20 mouse cellular contexts compared by ENCODE assay signal in genomic region chr1:160672088-160672814, GRCm38 (mm10).
"Had no signal": no experiment of that assay in that cellular context is flagged by ENCODE, and none has a peak within 500 bp of the region (broad histone marks: within the 10 kb centered on the region; RNA-seq: fewer than 3 reads in every experiment).

No protein-coding gene starts in this region.

- H3K9ac ChIP-seq: kidney, embryonic 15.5 days; liver, embryonic 13.5 days; midbrain, embryonic 15.5 days; neural tube, embryonic 12.5 days; neural tube, embryonic 15.5 days had no signal

- ATAC-seq: lung, postnatal 0 days; midbrain, embryonic 15.5 days had no signal

- H3K9me3 ChIP-seq: kidney, embryonic 15.5 days; liver, embryonic 13.5 days; megakaryocyte, embryonic 14.5 days; midbrain, embryonic 10.5 days; midbrain, embryonic 15.5 days; neural tube, embryonic 12.5 days; neural tube, embryonic 15.5 days had no signal

- H3K4me3 ChIP-seq: kidney, embryonic 15.5 days; left cerebral cortex, adult 2 months; liver, embryonic 13.5 days; megakaryocyte, embryonic 14.5 days; midbrain, embryonic 10.5 days; midbrain, embryonic 15.5 days; neural tube, embryonic 12.5 days; neural tube, embryonic 15.5 days had no signal

- H3K4me1 ChIP-seq: kidney, embryonic 15.5 days; liver, embryonic 13.5 days; midbrain, embryonic 10.5 days; midbrain, embryonic 15.5 days; neural tube, embryonic 12.5 days; neural tube, embryonic 15.5 days had no signal

- H3K36me3 ChIP-seq: kidney, embryonic 15.5 days; midbrain, embryonic 10.5 days; midbrain, embryonic 15.5 days; neural tube, embryonic 12.5 days; neural tube, embryonic 15.5 days had no signal

- H3K4me2 ChIP-seq: kidney, embryonic 15.5 days; liver, embryonic 13.5 days; midbrain, embryonic 15.5 days; neural tube, embryonic 12.5 days; neural tube, embryonic 15.5 days had no signal

- H3K27me3 ChIP-seq: kidney, embryonic 15.5 days; liver, embryonic 13.5 days; megakaryocyte, embryonic 14.5 days; midbrain, embryonic 15.5 days; neural tube, embryonic 12.5 days; neural tube, embryonic 15.5 days had no signal

- DNase-seq: kidney, adult 8-10 months; kidney, postnatal 10 days; kidney, postnatal 36 days; layer of hippocampus, postnatal 36 days; liver, embryonic 13.5 days; lung, adult 2 months; lung, postnatal 36 days; right cerebral cortex, adult 18-20 months; right cerebral cortex, postnatal 14 days; right cerebral cortex, postnatal 4 days; thymus, postnatal 25 days had no signal

- H3K27ac ChIP-seq: kidney, embryonic 15.5 days; left cerebral cortex, adult 2 months; liver, embryonic 13.5 days; midbrain, embryonic 10.5 days; midbrain, embryonic 15.5 days; neural tube, embryonic 12.5 days; neural tube, embryonic 15.5 days; stomach, postnatal 0 days had no signal
